Mouse (Mus musculus): Measurements from ENCODE around the gene Pax6. TPM values are rescaled to one million over a fixed set of nuclear protein-coding genes. Genes with fewer than 3 reads are reported as not detected.

Pax6 gene
- polyA plus RNA-seq, 1 experiment from 2014 or later: 0.38 TPM

DNA sequence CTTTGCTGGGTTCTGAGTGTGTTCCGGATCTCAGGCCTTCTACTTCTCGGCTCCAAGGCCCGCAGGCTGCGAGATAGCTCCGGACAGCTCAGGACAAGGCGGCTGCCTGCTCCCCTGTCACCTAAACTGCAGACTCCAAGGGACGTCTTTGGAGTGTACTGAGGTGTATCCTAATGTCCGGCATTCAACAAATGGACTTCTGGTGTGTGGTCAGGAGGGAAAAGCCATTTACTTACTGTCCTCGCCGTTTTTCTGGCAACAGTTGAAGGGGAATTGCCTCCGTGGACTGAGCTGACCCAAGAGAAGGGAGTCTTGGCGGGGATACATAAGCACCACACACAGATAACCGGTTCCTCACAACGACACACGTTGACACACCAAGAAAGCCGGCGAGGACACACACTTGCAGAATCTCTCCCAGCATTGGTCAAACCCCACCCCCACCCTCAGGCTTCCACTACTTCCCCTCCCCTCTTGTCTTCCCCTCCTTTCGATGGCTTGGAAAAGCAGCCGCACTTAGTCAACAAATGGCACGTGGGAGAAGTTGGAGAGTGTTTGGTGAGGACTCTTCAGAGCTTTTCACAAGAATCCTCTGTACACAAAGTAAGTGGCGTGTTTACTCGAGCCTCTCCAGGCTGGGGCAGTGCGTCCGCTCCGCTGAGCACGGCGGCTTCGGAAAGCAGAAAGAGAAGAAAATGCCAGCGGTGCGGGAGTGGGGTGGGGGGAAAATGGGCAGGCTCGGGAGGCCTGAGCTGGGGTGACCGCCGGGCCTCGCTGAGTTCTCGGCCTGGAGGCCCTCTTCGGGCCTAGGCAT is 5.6 kb downstream of the Pax6 start:
- TF ChIP-seq CTCF (IDR thresholded peaks at IDR 0.05; ENCODE audit: low read depth): no peak
- Histone ChIP-seq H3K4me2 (ENCODE audit: low read length) (peak overlapping the region; percentile 50), H3K9me3 (replicated peaks; ENCODE audit: low read length) (no peaks in the 10 kb centered on the region), H3K36me3 (ENCODE audit: insufficient read depth, low read length) (no peaks in the 10 kb centered on the region), H3K27ac (no peak overlapping the region), H3K9ac (ENCODE audit: low read depth, low read length) (no peak overlapping the region), H3K27me3 (ENCODE audit: insufficient read depth, low read length) (peaks cover 89% of the 10 kb centered on the region), H3K4me1 (replicated peaks; ENCODE audit: insufficient read depth, low read length) (peaks cover 12% of the 10 kb centered on the region), H3K4me3 (replicated peaks; ENCODE audit: low read depth, low read length) (peak overlapping the region; percentile 27)
- WGBS: 1% methylated on average over 36 of the region's 36 CpGs
- ATAC-seq (replicated peaks; ENCODE audit: low FRiP score, low read depth) (no peak), DNase-seq (ENCODE audit: low spot score) (peak; percentile 27)

DNA sequence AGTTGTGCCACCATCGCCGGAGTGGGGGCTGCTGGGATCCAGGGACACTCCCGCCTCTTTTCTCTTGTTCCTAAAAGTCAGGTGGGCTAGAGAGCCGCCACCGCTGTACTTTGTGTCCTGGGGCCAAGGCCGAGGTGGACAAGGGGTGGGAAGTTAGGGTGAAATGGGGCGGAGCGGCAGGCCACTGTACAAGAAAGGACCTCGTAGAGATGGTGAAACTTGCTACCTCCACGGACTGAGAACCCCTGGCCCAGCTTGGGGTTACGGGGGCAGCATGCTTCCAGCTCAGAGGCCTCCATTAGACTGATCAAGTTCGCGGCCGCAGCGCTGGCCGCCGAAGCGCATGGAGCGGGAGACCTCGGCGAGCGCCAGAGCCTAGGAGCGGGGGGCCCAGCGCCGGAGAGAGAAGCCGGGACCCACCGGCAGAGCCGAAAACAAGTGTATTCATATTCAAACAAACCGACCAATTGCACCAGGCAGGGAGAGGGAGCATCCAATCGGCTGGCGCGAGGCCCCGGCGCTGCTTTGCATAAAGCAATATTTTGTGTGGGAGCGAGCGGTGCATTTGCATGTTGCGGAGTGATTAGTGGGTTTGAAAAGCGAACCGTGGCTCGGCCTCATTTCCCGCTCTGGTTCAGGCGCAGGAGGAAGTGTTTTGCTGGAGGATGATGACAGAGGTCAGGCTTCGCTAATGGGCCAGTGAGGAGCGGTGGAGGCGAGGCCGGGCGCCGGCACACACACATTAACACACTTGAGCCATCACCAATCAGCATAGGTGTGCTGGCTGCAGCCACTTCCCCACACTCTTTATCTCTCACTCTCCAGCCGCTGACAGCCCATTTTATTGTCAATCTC is 6.4 kb downstream of the Pax6 start:
- H3K27ac ChIP-seq: no peak overlapping the region
- WGBS: 2% methylated on average over 49 of the region's 49 CpGs
- peak overlapping the region; percentile 27 for H3K4me3 ChIP-seq (replicated peaks; ENCODE audit: low read depth, low read length)
- H3K27me3 ChIP-seq (ENCODE audit: insufficient read depth, low read length): peaks cover 89% of the 10 kb centered on the region
- DNase-seq (ENCODE audit: low spot score) (peak; percentile 61), ATAC-seq (replicated peaks; ENCODE audit: low FRiP score, low read depth) (peak; percentile 62)
- H3K9ac ChIP-seq (ENCODE audit: low read depth, low read length): no peak overlapping the region
- H3K36me3 ChIP-seq (ENCODE audit: insufficient read depth, low read length): no peaks in the 10 kb centered on the region
- H3K9me3 ChIP-seq (replicated peaks; ENCODE audit: low read length): no peaks in the 10 kb centered on the region
- peak overlapping the region; percentile 50 for H3K4me2 ChIP-seq (ENCODE audit: low read length)
- H3K4me1 ChIP-seq (replicated peaks; ENCODE audit: insufficient read depth, low read length): peaks cover 10% of the 10 kb centered on the region; the same call in 1 of the 2 replicates
- TF ChIP-seq CTCF (IDR thresholded peaks at IDR 0.05; ENCODE audit: low read depth): no peak

- peaks cover 10% of the 10 kb centered on the region; the same call in 1 of the 2 replicates for H3K4me1 ChIP-seq (replicated peaks; ENCODE audit: insufficient read depth, low read length)
- H3K9ac ChIP-seq (ENCODE audit: low read depth, low read length): no peak overlapping the region
- peak overlapping the region; percentile 27 for H3K4me3 ChIP-seq (replicated peaks; ENCODE audit: low read depth, low read length)
- H3K27ac ChIP-seq: no peak overlapping the region
- H3K4me2 ChIP-seq (ENCODE audit: low read length): peak overlapping the region; percentile 50
- no peaks in the 10 kb centered on the region for H3K36me3 ChIP-seq (ENCODE audit: insufficient read depth, low read length)
- no peak for TF ChIP-seq CTCF (IDR thresholded peaks at IDR 0.05; ENCODE audit: low read depth)
- under 1% methylated on average over 11 of the region's 11 CpGs for WGBS
- DNase-seq (ENCODE audit: low spot score) (no peak), ATAC-seq (replicated peaks; ENCODE audit: low FRiP score, low read depth) (no peak)
- H3K9me3 ChIP-seq (replicated peaks; ENCODE audit: low read length): no peaks in the 10 kb centered on the region
- H3K27me3 ChIP-seq (ENCODE audit: insufficient read depth, low read length): peaks cover 89% of the 10 kb centered on the region
Observed at GRCm38 (mm10) chr2:105675730-105676079, 7.0 kb downstream of the Pax6 start.

DNA sequence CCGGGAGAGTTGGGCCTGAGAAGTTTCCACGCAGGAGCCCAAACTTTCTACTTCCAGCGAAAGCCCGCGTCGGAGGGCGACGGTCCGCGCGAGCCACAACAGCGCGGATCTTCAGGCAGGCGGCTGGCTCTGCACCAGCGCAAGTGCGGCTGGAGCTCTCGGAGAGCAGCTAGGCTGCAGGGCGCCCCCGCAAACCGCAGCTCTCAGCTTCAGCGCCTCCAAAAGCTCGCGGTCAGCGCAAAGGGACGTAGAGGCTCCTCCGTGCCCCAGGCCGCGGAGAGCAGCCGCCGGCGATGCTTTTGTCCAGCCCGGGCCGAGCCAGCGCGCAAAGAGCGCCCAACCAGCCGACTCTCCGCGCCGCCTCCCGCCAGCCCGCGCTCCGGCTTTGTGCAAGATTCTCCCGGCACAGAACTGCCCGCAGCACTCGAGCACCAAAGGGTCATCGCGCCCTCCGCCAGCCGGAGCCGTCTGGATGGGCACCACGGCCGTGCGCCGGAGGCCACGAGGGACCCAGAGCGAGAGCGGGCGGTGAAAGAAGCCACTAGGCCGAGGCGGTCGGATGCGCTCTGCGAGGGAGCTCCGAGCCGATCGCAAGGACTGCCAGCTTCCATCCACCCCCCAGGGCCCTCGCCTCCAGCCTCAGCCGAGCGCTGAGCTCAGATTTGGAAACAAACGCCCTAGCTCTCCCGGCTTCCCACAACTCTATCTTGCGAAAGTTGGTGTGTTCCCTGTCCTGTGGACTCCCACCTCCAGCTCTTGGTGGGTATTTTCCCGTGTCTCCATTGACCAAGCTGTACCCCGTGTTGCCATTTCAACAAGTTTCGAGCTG is 7.6 kb downstream of the Pax6 start:
- Histone ChIP-seq H3K4me1 (replicated peaks; ENCODE audit: insufficient read depth, low read length) (peaks cover 10% of the 10 kb centered on the region; the same call in 1 of the 2 replicates), H3K27me3 (ENCODE audit: insufficient read depth, low read length) (peaks cover 89% of the 10 kb centered on the region), H3K9ac (ENCODE audit: low read depth, low read length) (0 out of 2 replicates have a peak overlapping the region, but pooled peaks have one; percentile 24), H3K9me3 (replicated peaks; ENCODE audit: low read length) (no peaks in the 10 kb centered on the region), H3K4me2 (ENCODE audit: low read length) (peak overlapping the region; percentile 50), H3K36me3 (ENCODE audit: insufficient read depth, low read length) (no peaks in the 10 kb centered on the region), H3K4me3 (replicated peaks; ENCODE audit: low read depth, low read length) (peak overlapping the region; percentile 27), H3K27ac (no peak overlapping the region)
- WGBS: under 1% methylated on average over 75 of the region's 77 CpGs
- no peak for TF ChIP-seq CTCF (IDR thresholded peaks at IDR 0.05; ENCODE audit: low read depth)
- DNase-seq (ENCODE audit: low spot score): peak; percentile 46
- ATAC-seq (replicated peaks; ENCODE audit: low FRiP score, low read depth): 0 out of 2 replicates have a peak, but pooled peaks have one; percentile 19

DNA sequence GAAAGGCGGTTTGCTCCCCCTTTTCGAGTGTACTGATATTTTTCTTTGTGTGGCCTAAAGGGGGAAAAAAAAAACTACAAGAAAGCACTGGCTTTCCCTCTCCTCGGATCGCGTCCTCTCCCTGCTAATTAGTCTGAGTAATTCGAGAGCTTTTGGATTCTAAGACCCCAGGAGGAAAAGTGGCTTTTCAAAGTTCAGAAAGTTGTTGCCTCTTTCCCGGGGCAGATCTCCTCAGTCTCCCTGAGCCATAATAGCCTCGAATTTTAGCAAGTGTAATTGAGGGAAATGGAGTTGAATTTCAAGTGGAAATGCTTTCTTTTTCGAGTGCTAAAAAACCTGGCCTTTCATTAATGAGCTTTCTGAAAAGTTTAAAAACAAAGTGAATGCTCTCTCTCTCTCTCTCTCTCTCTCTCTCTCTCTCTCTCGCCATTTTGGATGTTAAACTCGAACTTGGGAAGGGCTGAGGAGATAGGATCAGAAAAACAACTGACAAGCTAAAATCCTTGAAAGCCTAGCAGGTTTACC is 8.3 kb downstream of the Pax6 start:
- H3K36me3 ChIP-seq (ENCODE audit: insufficient read depth, low read length): no peaks in the 10 kb centered on the region
- H3K4me2 ChIP-seq (ENCODE audit: low read length): no peak overlapping the region
- peaks cover 93% of the 10 kb centered on the region for H3K27me3 ChIP-seq (ENCODE audit: insufficient read depth, low read length)
- WGBS: under 1% methylated on average over 11 of the region's 11 CpGs
- ATAC-seq (replicated peaks; ENCODE audit: low FRiP score, low read depth): no peak
- no peaks in the 10 kb centered on the region for H3K9me3 ChIP-seq (replicated peaks; ENCODE audit: low read length)
- TF ChIP-seq CTCF (IDR thresholded peaks at IDR 0.05; ENCODE audit: low read depth): no peak
- H3K9ac ChIP-seq (ENCODE audit: low read depth, low read length): no peak overlapping the region
- H3K27ac ChIP-seq: no peak overlapping the region
- peaks cover 10% of the 10 kb centered on the region; the same call in 1 of the 2 replicates for H3K4me1 ChIP-seq (replicated peaks; ENCODE audit: insufficient read depth, low read length)
- H3K4me3 ChIP-seq (replicated peaks; ENCODE audit: low read depth, low read length): no peak overlapping the region
- peak; percentile 5 for DNase-seq (ENCODE audit: low spot score)

Measured in kidney, postnatal 0 days (tissue).